14 mouse cellular contexts compared by ENCODE assay signal in the genomic region with DNA sequence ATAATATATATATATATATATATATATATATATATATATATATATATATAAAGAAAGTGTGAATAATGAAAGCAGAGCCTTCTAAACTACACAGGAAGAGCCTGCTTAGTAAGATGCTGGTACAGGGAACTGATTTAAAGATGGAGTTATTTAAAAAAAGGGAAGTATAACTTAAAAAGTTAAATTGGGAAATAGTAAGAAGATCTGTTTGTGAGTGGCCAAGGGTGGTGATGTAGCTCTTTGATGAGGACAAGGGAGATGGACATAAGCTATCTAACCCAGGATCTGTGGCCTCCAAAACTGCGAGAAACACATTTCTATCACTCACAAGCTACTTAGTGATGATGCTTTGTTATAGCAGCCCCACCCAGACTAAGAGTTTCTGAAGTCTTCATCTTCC.
"Had no signal": no experiment of that assay in that cellular context is flagged by ENCODE, and none has a peak within 500 bp of the region (broad histone marks: within the 10 kb centered on the region; RNA-seq: fewer than 3 reads in every experiment).

No protein-coding gene starts in this region.

- H3K36me3 ChIP-seq: midbrain, embryonic 10.5 days; midbrain, embryonic 12.5 days; midbrain, embryonic 15.5 days; neural tube, embryonic 12.5 days had no signal

- ATAC-seq: midbrain, embryonic 15.5 days had no signal

- DNase-seq: lung, adult 18-20 months; lung, embryonic 14.5 days; lung, postnatal 10 days; right cerebral cortex, postnatal 25 days; right cerebral cortex, postnatal 4 days; spleen, adult 18-20 months; thymus, adult 18-20 months; thymus, postnatal 14 days; thymus, postnatal 36 days had no signal

- H3K27ac ChIP-seq: liver, embryonic 14.5 days; midbrain, embryonic 10.5 days; midbrain, embryonic 12.5 days; midbrain, embryonic 15.5 days; neural tube, embryonic 12.5 days had no signal

- H3K9me3 ChIP-seq: midbrain, embryonic 10.5 days; midbrain, embryonic 12.5 days; midbrain, embryonic 15.5 days; neural tube, embryonic 12.5 days had no signal

- H3K27me3 ChIP-seq: midbrain, embryonic 12.5 days; midbrain, embryonic 15.5 days; neural tube, embryonic 12.5 days had no signal

- H3K4me3 ChIP-seq: midbrain, embryonic 10.5 days; midbrain, embryonic 12.5 days; midbrain, embryonic 15.5 days; neural tube, embryonic 12.5 days had no signal
